Mouse (Mus musculus): ENCODE measurements around the gene Gtf3c5. TPM values are rescaled to one million over a fixed set of nuclear protein-coding genes. Genes with fewer than 3 reads are reported as not detected.

Gene Gtf3c5
- polyA plus RNA-seq, 1 experiment, result 13.3 TPM

DNA sequence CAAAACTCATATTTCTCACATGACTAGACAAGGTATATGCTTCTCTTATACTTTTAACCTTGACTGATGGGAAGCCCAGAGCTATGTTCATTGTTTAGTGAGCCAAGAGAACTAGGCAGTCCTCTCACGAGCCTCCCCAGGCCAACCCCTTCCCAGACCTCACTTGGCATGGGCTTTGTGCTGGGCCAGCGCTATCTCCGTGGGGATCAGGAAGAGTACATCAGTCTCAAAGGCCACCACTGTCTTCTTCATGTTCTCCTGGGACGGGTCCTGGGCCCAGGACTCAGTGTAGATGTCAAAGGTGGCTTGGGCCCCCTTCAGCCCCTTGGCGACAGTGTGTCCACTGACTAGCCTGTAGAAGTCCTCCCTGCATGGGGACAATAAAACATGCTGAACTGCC, 26.1 kb downstream of the Gtf3c5 start:
- peaks cover 3% of the 10 kb centered on the region; the same call in 1 of the 2 replicates for H3K36me3 ChIP-seq (ENCODE audit: control insufficient read depth, insufficient read depth, low read length)
- TF ChIP-seq POLR2A (IDR thresholded peaks at IDR 0.05; ENCODE audit: low read depth, low read length) (no peak), CTCF (IDR thresholded peaks at IDR 0.05; ENCODE audit: extremely low read depth, insufficient read depth, insufficient read length, insufficient replicate concordance) (no peak)
- no peaks in the 10 kb centered on the region for H3K4me1 ChIP-seq (ENCODE audit: control insufficient read depth, insufficient read depth, insufficient read length)
- H3K27me3 ChIP-seq (ENCODE audit: control insufficient read depth, insufficient read depth, low read length), result no peaks in the 10 kb centered on the region
- 87% methylated on average over 5 of the region's 5 CpGs for WGBS
- H3K27ac ChIP-seq (ENCODE audit: insufficient read depth, low read length), result no peak overlapping the region
- no peak for DNase-seq (ENCODE audit: low read depth in 1 of 2, low spot score in 2 of 2)
- no peak overlapping the region for H3K4me3 ChIP-seq (ENCODE audit: extremely low read depth, insufficient read depth, insufficient read length)

DNA sequence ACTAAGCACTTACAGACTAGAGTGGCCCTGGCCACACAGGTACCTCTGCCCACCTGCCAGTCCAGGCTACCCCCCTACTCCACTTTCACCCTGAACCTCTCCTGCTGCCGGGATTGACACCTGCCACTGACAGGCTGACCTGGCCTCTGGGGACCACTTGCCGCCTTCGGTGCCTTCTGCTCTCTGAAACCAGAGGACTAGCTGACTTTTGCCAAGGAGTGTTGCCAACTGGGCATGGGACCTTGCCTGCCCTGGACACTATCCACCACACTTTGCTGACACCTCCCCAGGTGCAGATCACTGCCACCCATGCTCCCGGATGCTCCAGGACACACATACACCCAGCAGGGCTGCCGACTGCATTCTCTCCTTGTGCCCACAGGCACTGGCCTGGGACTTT, 31.2 kb downstream of the Gtf3c5 start:
- Histone ChIP-seq H3K4me1 (ENCODE audit: control insufficient read depth, insufficient read depth, insufficient read length) (no peaks in the 10 kb centered on the region; the same call in 1 of the 2 replicates), H3K27me3 (ENCODE audit: control insufficient read depth, insufficient read depth, low read length) (no peaks in the 10 kb centered on the region), H3K27ac (ENCODE audit: insufficient read depth, low read length) (no peak overlapping the region), H3K4me3 (ENCODE audit: extremely low read depth, insufficient read depth, insufficient read length) (no peak overlapping the region), H3K36me3 (ENCODE audit: control insufficient read depth, insufficient read depth, low read length) (peaks cover 33% of the 10 kb centered on the region)
- no peak for TF ChIP-seq CTCF (IDR thresholded peaks at IDR 0.05; ENCODE audit: extremely low read depth, insufficient read depth, insufficient read length, insufficient replicate concordance)
- no peak for TF ChIP-seq POLR2A (IDR thresholded peaks at IDR 0.05; ENCODE audit: low read depth, low read length)
- no peak for DNase-seq (ENCODE audit: low read depth in 1 of 2, low spot score in 2 of 2)
- 89% methylated on average over 5 of the region's 5 CpGs for WGBS

GRCm38 (mm10) chr2:28549157-28549556, 34.4 kb downstream of the Gtf3c5 start:
- H3K36me3 ChIP-seq (ENCODE audit: control insufficient read depth, insufficient read depth, low read length), result peaks cover 40% of the 10 kb centered on the region
- DNase-seq (ENCODE audit: low read depth in 1 of 2, low spot score in 2 of 2), result no peak
- TF ChIP-seq CTCF (IDR thresholded peaks at IDR 0.05; ENCODE audit: extremely low read depth, insufficient read depth, insufficient read length, insufficient replicate concordance), result no peak
- no peak for TF ChIP-seq POLR2A (IDR thresholded peaks at IDR 0.05; ENCODE audit: low read depth, low read length)
- no peak overlapping the region for H3K4me3 ChIP-seq (ENCODE audit: extremely low read depth, insufficient read depth, insufficient read length)
- H3K27ac ChIP-seq (ENCODE audit: insufficient read depth, low read length), result no peak overlapping the region
- H3K27me3 ChIP-seq (ENCODE audit: control insufficient read depth, insufficient read depth, low read length), result no peaks in the 10 kb centered on the region
- no peaks in the 10 kb centered on the region; the same call in 1 of the 2 replicates for H3K4me1 ChIP-seq (ENCODE audit: control insufficient read depth, insufficient read depth, insufficient read length)
- 90% methylated on average over 13 of the region's 13 CpGs for WGBS

DNA sequence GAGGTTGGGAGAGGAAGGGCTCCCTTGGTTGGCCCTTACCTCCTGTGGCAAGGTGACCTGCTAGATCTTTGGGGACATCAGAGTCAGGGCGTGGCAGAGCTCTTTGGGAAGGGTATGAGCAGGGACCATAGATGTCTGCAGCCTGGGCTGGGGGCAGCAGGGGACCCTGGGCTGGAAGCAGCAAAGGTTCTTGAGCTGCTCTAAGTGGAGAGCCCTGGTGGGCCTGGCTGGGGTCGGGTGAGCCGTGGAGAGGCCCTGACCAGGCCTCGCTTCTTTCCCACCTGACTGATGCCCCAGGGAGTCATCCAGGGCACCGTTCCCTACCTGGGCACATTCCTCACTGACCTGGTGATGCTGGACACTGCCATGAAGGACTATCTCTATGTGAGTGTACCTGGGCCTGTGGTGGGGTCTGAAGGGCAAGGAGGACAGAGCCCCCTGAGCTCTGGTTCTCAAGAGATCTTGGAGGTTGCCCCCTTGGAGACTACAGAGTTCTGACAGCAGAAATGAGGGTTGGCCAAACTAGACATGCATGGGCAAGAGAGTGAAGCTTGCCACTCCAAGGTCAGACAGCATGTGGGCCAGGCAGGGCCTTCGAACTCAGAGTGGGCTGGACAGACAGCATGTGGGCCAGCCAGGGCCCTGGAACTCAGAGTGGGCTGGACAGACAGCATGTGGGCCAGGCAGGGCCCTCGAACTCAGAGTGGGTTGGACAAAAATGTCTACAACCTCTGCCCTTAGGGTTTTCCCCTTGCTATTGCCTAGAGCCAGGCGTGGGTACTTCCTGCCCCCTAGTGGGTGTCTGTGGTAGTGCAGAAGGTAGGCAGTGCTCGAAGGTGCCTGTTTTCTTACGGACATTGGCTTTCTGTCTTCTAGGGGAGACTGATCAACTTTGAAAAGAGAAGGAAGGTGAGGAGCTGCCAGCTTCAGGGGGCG, 36.0 kb downstream of the Gtf3c5 start:
- Histone ChIP-seq H3K27ac (ENCODE audit: insufficient read depth, low read length) (no peak overlapping the region), H3K4me1 (ENCODE audit: control insufficient read depth, insufficient read depth, insufficient read length) (no peaks in the 10 kb centered on the region; the same call in 1 of the 2 replicates), H3K4me3 (ENCODE audit: extremely low read depth, insufficient read depth, insufficient read length) (no peak overlapping the region), H3K27me3 (ENCODE audit: control insufficient read depth, insufficient read depth, low read length) (no peaks in the 10 kb centered on the region), H3K36me3 (ENCODE audit: control insufficient read depth, insufficient read depth, low read length) (peaks cover 48% of the 10 kb centered on the region)
- WGBS, result 56% methylated on average over 11 of the region's 11 CpGs
- TF ChIP-seq POLR2A (IDR thresholded peaks at IDR 0.05; ENCODE audit: low read depth, low read length), result no peak
- TF ChIP-seq CTCF (IDR thresholded peaks at IDR 0.05; ENCODE audit: extremely low read depth, insufficient read depth, insufficient read length, insufficient replicate concordance), result peak; percentile 96; the same call in 1 of the 2 replicates
- DNase-seq (ENCODE audit: low read depth in 1 of 2, low spot score in 2 of 2), result peak; percentile 75 to 87

DNA sequence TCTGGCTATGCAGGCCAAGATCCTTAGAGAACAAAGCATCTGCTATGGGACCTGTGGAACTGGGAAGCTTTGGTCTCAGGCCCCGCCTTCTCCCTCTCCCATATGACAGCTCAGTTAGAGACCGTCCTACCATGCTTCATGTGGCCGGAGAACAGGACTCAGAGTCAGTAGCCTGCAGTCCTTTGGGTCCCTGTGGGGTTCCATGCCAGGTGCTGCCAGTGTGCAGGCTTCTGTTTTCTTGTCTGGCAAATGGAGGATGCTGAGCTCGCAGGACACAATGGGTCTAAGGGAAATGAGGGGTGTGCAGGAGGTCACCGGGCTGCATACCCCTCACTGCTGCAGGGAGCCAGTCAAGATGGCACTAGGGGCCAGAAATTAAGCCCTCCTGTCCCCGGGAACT, 37.0 kb downstream of the Gtf3c5 start:
- H3K36me3 ChIP-seq (ENCODE audit: control insufficient read depth, insufficient read depth, low read length), result peaks cover 43% of the 10 kb centered on the region
- no peaks in the 10 kb centered on the region; the same call in 1 of the 2 replicates for H3K4me1 ChIP-seq (ENCODE audit: control insufficient read depth, insufficient read depth, insufficient read length)
- no peak overlapping the region for H3K27ac ChIP-seq (ENCODE audit: insufficient read depth, low read length)
- no peak for TF ChIP-seq CTCF (IDR thresholded peaks at IDR 0.05; ENCODE audit: extremely low read depth, insufficient read depth, insufficient read length, insufficient replicate concordance)
- TF ChIP-seq POLR2A (IDR thresholded peaks at IDR 0.05; ENCODE audit: low read depth, low read length), result no peak
- no peak for DNase-seq (ENCODE audit: low read depth in 1 of 2, low spot score in 2 of 2)
- 87% methylated on average over 6 of the region's 6 CpGs for WGBS
- no peak overlapping the region for H3K4me3 ChIP-seq (ENCODE audit: extremely low read depth, insufficient read depth, insufficient read length)
- H3K27me3 ChIP-seq (ENCODE audit: control insufficient read depth, insufficient read depth, low read length), result no peaks in the 10 kb centered on the region

GRCm38 (mm10) chr2:28545976-28546375, 37.6 kb downstream of the Gtf3c5 start:
- Histone ChIP-seq H3K36me3 (ENCODE audit: control insufficient read depth, insufficient read depth, low read length) (peaks cover 42% of the 10 kb centered on the region), H3K27me3 (ENCODE audit: control insufficient read depth, insufficient read depth, low read length) (no peaks in the 10 kb centered on the region), H3K4me1 (ENCODE audit: control insufficient read depth, insufficient read depth, insufficient read length) (no peaks in the 10 kb centered on the region; the same call in 1 of the 2 replicates), H3K27ac (ENCODE audit: insufficient read depth, low read length) (no peak overlapping the region), H3K4me3 (ENCODE audit: extremely low read depth, insufficient read depth, insufficient read length) (no peak overlapping the region)
- TF ChIP-seq CTCF (IDR thresholded peaks at IDR 0.05; ENCODE audit: extremely low read depth, insufficient read depth, insufficient read length, insufficient replicate concordance) (no peak), POLR2A (IDR thresholded peaks at IDR 0.05; ENCODE audit: low read depth, low read length) (no peak)
- DNase-seq (ENCODE audit: low read depth in 1 of 2, low spot score in 2 of 2), result no peak

DNA sequence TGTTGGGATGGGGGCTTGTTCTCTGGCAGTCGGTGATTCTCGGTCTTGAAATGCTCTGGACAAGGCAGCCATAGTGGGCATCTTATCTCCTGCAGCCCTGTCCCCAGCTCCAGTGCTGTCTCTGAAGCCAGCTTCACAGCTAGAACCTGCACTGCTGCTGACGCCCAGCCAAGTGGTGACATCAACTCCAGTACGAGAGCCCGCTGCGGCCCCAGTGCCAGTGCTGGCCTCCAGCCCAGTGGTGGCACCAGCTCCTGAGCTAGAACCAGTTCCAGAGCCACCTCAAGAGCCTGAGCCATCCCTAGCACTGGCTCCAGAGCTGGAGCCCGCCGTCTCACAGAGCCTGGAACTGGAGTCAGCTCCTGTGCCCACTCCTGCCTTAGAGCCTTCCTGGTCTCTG, 39.7 kb downstream of the Gtf3c5 start:
- Histone ChIP-seq H3K27me3 (ENCODE audit: control insufficient read depth, insufficient read depth, low read length) (no peaks in the 10 kb centered on the region), H3K36me3 (ENCODE audit: control insufficient read depth, insufficient read depth, low read length) (peaks cover 26% of the 10 kb centered on the region), H3K4me1 (ENCODE audit: control insufficient read depth, insufficient read depth, insufficient read length) (peaks cover 19% of the 10 kb centered on the region), H3K4me3 (ENCODE audit: extremely low read depth, insufficient read depth, insufficient read length) (no peak overlapping the region), H3K27ac (ENCODE audit: insufficient read depth, low read length) (no peak overlapping the region)
- no peak for TF ChIP-seq POLR2A (IDR thresholded peaks at IDR 0.05; ENCODE audit: low read depth, low read length)
- TF ChIP-seq CTCF (IDR thresholded peaks at IDR 0.05; ENCODE audit: extremely low read depth, insufficient read depth, insufficient read length, insufficient replicate concordance), result no peak
- WGBS, result 92% methylated on average over 8 of the region's 8 CpGs
- no peak for DNase-seq (ENCODE audit: low read depth in 1 of 2, low spot score in 2 of 2)
